Mouse (Mus musculus): ENCODE data around the gene Adipoq. TPM values are rescaled to one million over a fixed set of nuclear protein-coding genes. Genes with fewer than 3 reads are reported as not detected.

Adipoq gene
- total and polyA plus RNA-seq, 2 experiments, result 1.2 TPM; not detected in 1

DNA sequence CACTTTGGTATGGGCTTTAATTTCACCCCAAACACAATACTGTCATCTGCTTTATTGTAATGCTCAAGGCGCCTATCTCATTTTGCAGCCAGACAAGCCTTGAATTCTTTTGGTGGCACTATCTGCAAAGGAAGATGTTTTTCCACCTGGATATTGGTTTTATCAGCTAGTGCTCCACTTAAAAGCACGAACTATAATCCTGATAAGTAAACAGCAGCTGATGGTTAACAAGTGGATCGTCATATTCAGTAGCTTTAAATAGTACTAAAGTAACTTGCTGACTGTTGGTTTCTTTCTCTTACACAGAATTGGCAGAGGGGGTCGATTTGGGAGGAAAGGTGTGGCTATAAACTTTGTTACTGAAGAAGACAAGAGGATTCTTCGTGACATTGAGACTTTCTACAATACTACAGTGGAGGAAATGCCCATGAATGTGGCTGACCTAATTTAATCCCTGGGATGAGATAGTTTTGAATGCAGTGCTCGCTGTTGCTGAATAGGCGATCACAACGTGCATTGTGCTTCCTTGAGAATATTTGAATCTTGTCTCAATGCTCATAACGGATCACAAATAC, 33.4 kb upstream of the Adipoq start:
- H3K27me3 ChIP-seq (ENCODE audit: control insufficient read depth, insufficient read depth, low read length), result no peaks in the 10 kb centered on the region
- peaks cover 56% of the 10 kb centered on the region for H3K36me3 ChIP-seq (ENCODE audit: control insufficient read depth, insufficient read depth, low read length)
- WGBS, result 52% methylated on average over 9 of the region's 9 CpGs
- no peak overlapping the region for H3K27ac ChIP-seq (replicated peaks; ENCODE audit: insufficient read depth, low read depth, low read length)
- peaks cover 12% of the 10 kb centered on the region; the same call in 1 of the 2 replicates for H3K4me1 ChIP-seq (ENCODE audit: control insufficient read depth, insufficient read depth, low read length)
- DNase-seq (ENCODE audit: extremely low read depth, low read depth, low spot score), result no peak
- no peak overlapping the region for H3K9ac ChIP-seq (ENCODE audit: low read depth, low read length)
- no peak overlapping the region for H3K4me3 ChIP-seq (ENCODE audit: insufficient read depth, low read depth, low read length)
- H3K79me2 ChIP-seq (ENCODE audit: control insufficient read depth, insufficient read depth, low read length), result peaks cover 5% of the 10 kb centered on the region
- no peak for TF ChIP-seq POLR2A (IDR thresholded peaks at IDR 0.05; ENCODE audit: extremely low read depth, insufficient read depth, low read length)
- TF ChIP-seq CTCF (IDR thresholded peaks at IDR 0.05; ENCODE audit: low read depth, low read length), result no peak

DNA sequence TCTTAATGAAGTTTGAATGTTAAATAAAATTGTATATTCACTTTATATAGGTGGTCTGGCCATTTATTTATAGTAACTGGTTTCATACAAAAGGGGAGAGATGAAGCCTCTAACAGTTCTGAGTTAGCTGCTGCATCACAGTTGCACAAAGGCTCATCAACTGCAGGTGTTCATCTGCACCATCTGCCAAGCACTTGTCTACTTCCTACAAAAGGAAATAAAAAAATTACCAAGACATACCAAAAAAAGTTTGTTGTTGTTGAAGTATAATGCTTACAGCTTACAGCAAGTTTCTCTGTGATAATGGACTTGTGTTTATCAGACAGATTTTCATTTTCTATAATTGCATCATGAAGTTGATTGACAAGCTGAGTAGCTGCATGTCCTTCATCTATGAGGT, 32.4 kb upstream of the Adipoq start:
- peaks cover 53% of the 10 kb centered on the region for H3K36me3 ChIP-seq (ENCODE audit: control insufficient read depth, insufficient read depth, low read length)
- no peaks in the 10 kb centered on the region for H3K79me2 ChIP-seq (ENCODE audit: control insufficient read depth, insufficient read depth, low read length)
- DNase-seq (ENCODE audit: extremely low read depth, low read depth, low spot score), result no peak
- H3K27me3 ChIP-seq (ENCODE audit: control insufficient read depth, insufficient read depth, low read length), result no peaks in the 10 kb centered on the region
- H3K9ac ChIP-seq (ENCODE audit: low read depth, low read length), result no peak overlapping the region
- TF ChIP-seq CTCF (IDR thresholded peaks at IDR 0.05; ENCODE audit: low read depth, low read length) (no peak), POLR2A (IDR thresholded peaks at IDR 0.05; ENCODE audit: extremely low read depth, insufficient read depth, low read length) (no peak)
- H3K4me1 ChIP-seq (ENCODE audit: control insufficient read depth, insufficient read depth, low read length), result peaks cover 10% of the 10 kb centered on the region; the same call in 1 of the 2 replicates
- no peak overlapping the region for H3K4me3 ChIP-seq (ENCODE audit: insufficient read depth, low read depth, low read length)
- no peak overlapping the region for H3K27ac ChIP-seq (replicated peaks; ENCODE audit: insufficient read depth, low read depth, low read length)

DNA sequence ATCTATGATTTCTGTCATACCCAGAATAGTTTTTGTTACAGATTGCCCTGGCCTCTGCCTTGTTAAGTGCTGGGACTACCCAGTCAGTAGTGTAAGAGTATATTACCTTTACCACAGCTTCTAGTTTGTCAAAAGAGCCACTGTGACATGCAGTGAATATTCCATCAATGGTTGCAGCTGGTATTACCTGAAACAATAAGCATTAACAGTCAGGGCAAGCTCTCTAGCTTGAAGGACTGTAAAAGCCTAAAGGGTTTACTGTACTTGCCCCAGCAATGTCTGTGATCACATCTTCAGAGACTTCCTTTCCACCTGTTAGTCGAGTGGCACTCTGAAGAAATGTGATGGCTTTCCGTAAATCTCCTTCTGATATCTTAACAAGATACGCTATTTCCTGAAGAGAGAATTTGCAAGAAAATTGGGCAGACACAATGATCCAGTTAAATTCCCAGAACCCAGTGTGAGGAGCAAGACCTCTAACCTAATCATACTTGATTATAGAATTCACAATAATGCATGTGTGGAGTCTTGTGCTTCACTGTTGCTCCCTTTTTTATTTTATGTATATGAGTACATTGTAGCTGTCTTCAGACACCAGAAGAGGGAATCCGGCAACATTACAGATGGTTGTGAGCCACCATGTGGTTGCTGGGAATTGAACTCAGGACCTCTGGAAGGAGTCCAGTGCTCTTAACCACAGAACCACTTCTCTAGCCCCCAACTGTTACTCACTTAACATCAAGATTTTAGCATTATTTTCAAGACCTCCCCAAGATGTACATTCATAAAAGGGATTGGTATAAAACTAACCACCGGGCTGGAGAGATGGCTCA, 31.8 kb upstream of the Adipoq start:
- DNase-seq (ENCODE audit: extremely low read depth, low read depth, low spot score), result no peak
- WGBS, result 71% methylated on average over 5 of the region's 5 CpGs
- H3K4me3 ChIP-seq (ENCODE audit: insufficient read depth, low read depth, low read length), result no peak overlapping the region
- H3K9ac ChIP-seq (ENCODE audit: low read depth, low read length), result no peak overlapping the region
- no peaks in the 10 kb centered on the region for H3K79me2 ChIP-seq (ENCODE audit: control insufficient read depth, insufficient read depth, low read length)
- peaks cover 47% of the 10 kb centered on the region for H3K36me3 ChIP-seq (ENCODE audit: control insufficient read depth, insufficient read depth, low read length)
- H3K27me3 ChIP-seq (ENCODE audit: control insufficient read depth, insufficient read depth, low read length), result no peaks in the 10 kb centered on the region
- TF ChIP-seq CTCF (IDR thresholded peaks at IDR 0.05; ENCODE audit: low read depth, low read length), result no peak
- TF ChIP-seq POLR2A (IDR thresholded peaks at IDR 0.05; ENCODE audit: extremely low read depth, insufficient read depth, low read length), result no peak
- H3K27ac ChIP-seq (replicated peaks; ENCODE audit: insufficient read depth, low read depth, low read length), result no peak overlapping the region
- H3K4me1 ChIP-seq (ENCODE audit: control insufficient read depth, insufficient read depth, low read length), result peaks cover 4% of the 10 kb centered on the region; the same call in 1 of the 2 replicates

DNA sequence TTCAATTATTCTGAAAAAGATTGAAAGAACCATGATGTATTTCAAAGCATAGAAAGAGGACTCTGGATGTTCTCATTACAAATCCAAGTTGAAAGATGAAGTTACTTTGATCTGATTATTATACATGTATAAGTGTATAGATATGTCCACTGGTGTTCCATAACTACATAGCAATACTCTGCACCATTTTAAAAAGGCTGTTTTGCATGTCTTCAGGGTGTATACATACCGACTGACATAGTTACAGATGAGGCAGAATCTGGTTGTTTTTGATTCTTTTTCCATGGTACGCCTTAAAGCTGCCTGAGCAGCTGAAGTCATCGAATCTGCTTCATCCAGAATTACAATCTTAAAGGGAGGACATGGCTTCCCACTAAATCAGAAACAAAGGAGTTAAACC, 30.9 kb upstream of the Adipoq start:
- TF ChIP-seq CTCF (IDR thresholded peaks at IDR 0.05; ENCODE audit: low read depth, low read length) (no peak), POLR2A (IDR thresholded peaks at IDR 0.05; ENCODE audit: extremely low read depth, insufficient read depth, low read length) (no peak)
- Histone ChIP-seq H3K79me2 (ENCODE audit: control insufficient read depth, insufficient read depth, low read length) (no peaks in the 10 kb centered on the region), H3K27ac (replicated peaks; ENCODE audit: insufficient read depth, low read depth, low read length) (no peak overlapping the region), H3K36me3 (ENCODE audit: control insufficient read depth, insufficient read depth, low read length) (peaks cover 38% of the 10 kb centered on the region), H3K27me3 (ENCODE audit: control insufficient read depth, insufficient read depth, low read length) (no peaks in the 10 kb centered on the region), H3K4me1 (ENCODE audit: control insufficient read depth, insufficient read depth, low read length) (0 out of 2 replicates have a peak, but pooled peaks cover 3% of the 10 kb centered on the region), H3K4me3 (ENCODE audit: insufficient read depth, low read depth, low read length) (no peak overlapping the region), H3K9ac (ENCODE audit: low read depth, low read length) (no peak overlapping the region)
- 87% methylated on average over 3 of the region's 3 CpGs for whole genome bisulfite sequencing
- DNase-seq (ENCODE audit: extremely low read depth, low read depth, low spot score), result no peak

DNA sequence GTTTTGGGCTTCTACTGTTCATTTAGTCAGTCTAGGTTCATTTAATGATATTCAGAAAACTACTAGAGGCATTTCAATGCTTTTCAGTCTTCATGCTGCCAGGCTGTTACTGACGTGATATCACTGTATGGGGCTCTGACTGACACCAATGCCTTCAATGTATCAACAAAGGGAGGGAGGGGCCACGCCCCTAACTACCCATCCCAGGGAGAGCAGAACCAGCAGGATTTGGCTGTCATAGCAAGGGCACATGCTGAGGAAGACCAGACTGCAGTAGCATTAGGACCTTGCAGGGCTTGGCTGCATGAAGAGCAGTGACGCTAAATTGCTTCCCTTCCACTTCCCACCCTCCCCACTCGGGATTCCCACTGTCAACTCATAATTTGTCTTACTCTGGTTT, 29.2 kb upstream of the Adipoq start:
- Histone ChIP-seq H3K4me1 (ENCODE audit: control insufficient read depth, insufficient read depth, low read length) (no peaks in the 10 kb centered on the region), H3K9ac (ENCODE audit: low read depth, low read length) (no peak overlapping the region), H3K27me3 (ENCODE audit: control insufficient read depth, insufficient read depth, low read length) (no peaks in the 10 kb centered on the region), H3K79me2 (ENCODE audit: control insufficient read depth, insufficient read depth, low read length) (no peaks in the 10 kb centered on the region), H3K27ac (replicated peaks; ENCODE audit: insufficient read depth, low read depth, low read length) (no peak overlapping the region), H3K4me3 (ENCODE audit: insufficient read depth, low read depth, low read length) (no peak overlapping the region), H3K36me3 (ENCODE audit: control insufficient read depth, insufficient read depth, low read length) (peaks cover 22% of the 10 kb centered on the region)
- DNase-seq (ENCODE audit: extremely low read depth, low read depth, low spot score), result no peak
- whole genome bisulfite sequencing, result 82% methylated on average over 4 of the region's 4 CpGs
- TF ChIP-seq POLR2A (IDR thresholded peaks at IDR 0.05; ENCODE audit: extremely low read depth, insufficient read depth, low read length) (no peak), CTCF (IDR thresholded peaks at IDR 0.05; ENCODE audit: low read depth, low read length) (no peak)

DNA sequence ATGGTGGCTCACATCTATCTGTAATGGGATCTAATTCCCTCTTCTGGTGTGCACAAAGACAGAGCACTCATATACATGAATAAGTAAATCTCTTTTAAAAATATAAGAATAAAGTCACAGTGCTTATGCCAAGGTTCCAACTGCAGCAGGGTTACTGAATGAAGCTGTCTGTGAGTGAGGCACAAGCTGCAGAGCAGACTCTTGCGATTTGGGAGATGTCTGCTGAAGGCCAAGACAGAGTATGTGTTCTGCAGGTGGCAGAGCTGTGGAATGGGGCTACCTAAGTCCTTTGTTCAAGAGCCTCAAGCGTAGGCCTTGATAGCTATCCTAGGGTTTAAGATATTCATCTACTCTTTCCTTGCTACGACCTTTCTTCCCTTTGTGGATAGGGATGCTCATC, 23.9 kb upstream of the Adipoq start:
- DNase-seq (ENCODE audit: extremely low read depth, low read depth, low spot score), result no peak
- Histone ChIP-seq H3K27me3 (ENCODE audit: control insufficient read depth, insufficient read depth, low read length) (no peaks in the 10 kb centered on the region), H3K9ac (ENCODE audit: low read depth, low read length) (no peak overlapping the region), H3K27ac (replicated peaks; ENCODE audit: insufficient read depth, low read depth, low read length) (no peak overlapping the region), H3K4me1 (ENCODE audit: control insufficient read depth, insufficient read depth, low read length) (no peaks in the 10 kb centered on the region), H3K36me3 (ENCODE audit: control insufficient read depth, insufficient read depth, low read length) (0 out of 2 replicates have a peak, but pooled peaks cover 2% of the 10 kb centered on the region), H3K4me3 (ENCODE audit: insufficient read depth, low read depth, low read length) (no peak overlapping the region), H3K79me2 (ENCODE audit: control insufficient read depth, insufficient read depth, low read length) (no peaks in the 10 kb centered on the region)
- TF ChIP-seq POLR2A (IDR thresholded peaks at IDR 0.05; ENCODE audit: extremely low read depth, insufficient read depth, low read length) (no peak), CTCF (IDR thresholded peaks at IDR 0.05; ENCODE audit: low read depth, low read length) (no peak)
- WGBS, result 98% methylated on average over 3 of the region's 3 CpGs
